Mouse (Mus musculus): ENCODE data around the gene Zfp654.

DNA sequence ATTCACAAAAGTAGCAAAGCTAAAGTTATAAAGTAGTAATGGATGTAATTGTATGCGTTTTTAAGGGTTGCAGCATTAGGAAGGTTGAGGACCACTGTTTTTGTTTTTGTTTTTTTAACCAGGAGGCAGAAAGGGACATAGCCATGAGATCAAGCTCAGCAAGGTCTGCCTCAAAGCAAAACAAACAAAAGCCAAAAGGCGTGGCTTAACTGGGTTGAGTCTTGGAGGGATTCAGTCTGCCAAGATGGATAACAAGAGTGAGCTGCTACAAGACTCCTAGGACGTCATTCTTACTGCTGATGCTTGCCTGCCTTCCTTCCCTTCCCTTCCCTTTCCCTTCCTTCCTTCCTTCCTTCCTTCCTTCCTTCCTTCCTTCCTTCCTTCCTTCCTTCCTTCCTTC is 20.8 kb upstream of the Zfp654 start:
- TF ChIP-seq CTCF (IDR thresholded peaks at IDR 0.05; ENCODE audit: low read depth) (no peak), EP300 (IDR thresholded peaks at IDR 0.05; ENCODE audit: low read depth) (no peak)
